Mouse (Mus musculus) thymus, postnatal 25 days (tissue): ENCODE measurements around the gene Wdr46.
A peak's percentile ranks its signal among the peaks of the same experiment; 100 is the strongest.

ENCODE experiments used
- DNase-seq: peaks from one replicate; pipeline ENCODE4 v3.0.0; 2022

The Wdr46 gene

GRCm38 (mm10) chr17:33953310-33953709 is 12.8 kb downstream of the Wdr46 start:
- no peak for DNase-seq

GRCm38 (mm10) chr17:33953961-33954565 is 13.6 kb downstream of the Wdr46 start:
- DNase-seq = no peak

- DNase-seq = no peak
Measured at GRCm38 (mm10) chr17:33954646-33955554, 14.4 kb downstream of the Wdr46 start.

- peak; percentile 97 for DNase-seq
Measured at GRCm38 (mm10) chr17:33955555-33956214, 15.2 kb downstream of the Wdr46 start, which contains the start of the genes Vps52 and Rps18. Vps52 (plus strand) TSS chr17:33955812. Rps18 (minus strand) TSS chr17:33956001.

- no peak for DNase-seq
Measured at GRCm38 (mm10) chr17:33956336-33956735, 15.9 kb downstream of the Wdr46 start.

GRCm38 (mm10) chr17:33957493-33957892 is 17.0 kb downstream of the Wdr46 start:
- DNase-seq = no peak

- DNase-seq = no peak
Measured at GRCm38 (mm10) chr17:33958451-33958850, 18.0 kb downstream of the Wdr46 start.

GRCm38 (mm10) chr17:33959135-33959534 is 18.7 kb downstream of the Wdr46 start:
- DNase-seq = no peak

- DNase-seq = no peak
Measured at GRCm38 (mm10) chr17:33959948-33960347, 19.5 kb downstream of the Wdr46 start.

GRCm38 (mm10) chr17:33962876-33963275 is 22.4 kb downstream of the Wdr46 start:
- DNase-seq = no peak

- no peak for DNase-seq
Measured at GRCm38 (mm10) chr17:33965082-33965845, 24.8 kb downstream of the Wdr46 start.

GRCm38 (mm10) chr17:33965846-33966550 is 25.5 kb downstream of the Wdr46 start:
- DNase-seq = no peak

GRCm38 (mm10) chr17:33968489-33968888 is 28.0 kb downstream of the Wdr46 start:
- peak; percentile 78 for DNase-seq

GRCm38 (mm10) chr17:33968927-33969326 is 28.5 kb downstream of the Wdr46 start:
- DNase-seq = peak; percentile 39

- DNase-seq = no peak
Measured at GRCm38 (mm10) chr17:33969394-33969793, 28.9 kb downstream of the Wdr46 start.

GRCm38 (mm10) chr17:33972691-33973090 is 32.2 kb downstream of the Wdr46 start:
- no peak for DNase-seq

GRCm38 (mm10) chr17:33973572-33973971 is 33.1 kb downstream of the Wdr46 start:
- no peak for DNase-seq

GRCm38 (mm10) chr17:33977861-33978557 is 37.5 kb downstream of the Wdr46 start:
- DNase-seq = no peak

GRCm38 (mm10) chr17:33978631-33979031 is 38.2 kb downstream of the Wdr46 start:
- peak; percentile 56 for DNase-seq

GRCm38 (mm10) chr17:33979512-33980050 is 39.1 kb downstream of the Wdr46 start:
- no peak for DNase-seq
